Mouse (Mus musculus): ENCODE results near the gene Ngrn. TPM values are rescaled to one million over a fixed set of nuclear protein-coding genes. Genes with fewer than 3 reads are reported as not detected.

Gene Ngrn
- polyA plus RNA-seq, 1 experiment from 2014 or later = 67.8 TPM

GRCm38 (mm10) chr7:80273456-80273855 is 12.4 kb downstream of the Ngrn start:
- H3K9me3 ChIP-seq (ENCODE audit: control insufficient read depth, low read length) = peaks cover 15% of the 10 kb centered on the region
- no peak overlapping the region for H3K4me3 ChIP-seq (replicated peaks; ENCODE audit: low read length)
- H3K27me3 ChIP-seq (ENCODE audit: control insufficient read depth, insufficient read depth, low read length) = no peaks in the 10 kb centered on the region
- H3K4me2 ChIP-seq (replicated peaks) = no peak overlapping the region
- peaks cover 67% of the 10 kb centered on the region for H3K36me3 ChIP-seq (replicated peaks; ENCODE audit: control insufficient read depth, insufficient read depth)
- ATAC-seq (ENCODE audit: low FRiP score) = no peak
- WGBS = 92% methylated on average over 2 of the region's 2 CpGs
- no peak overlapping the region for H3K9ac ChIP-seq
- no peak for DNase-seq (ENCODE audit: low spot score)
- H3K4me1 ChIP-seq (replicated peaks; ENCODE audit: control insufficient read depth, insufficient read depth, low read length) = peaks cover 27% of the 10 kb centered on the region
- H3K27ac ChIP-seq = no peak overlapping the region

DNA sequence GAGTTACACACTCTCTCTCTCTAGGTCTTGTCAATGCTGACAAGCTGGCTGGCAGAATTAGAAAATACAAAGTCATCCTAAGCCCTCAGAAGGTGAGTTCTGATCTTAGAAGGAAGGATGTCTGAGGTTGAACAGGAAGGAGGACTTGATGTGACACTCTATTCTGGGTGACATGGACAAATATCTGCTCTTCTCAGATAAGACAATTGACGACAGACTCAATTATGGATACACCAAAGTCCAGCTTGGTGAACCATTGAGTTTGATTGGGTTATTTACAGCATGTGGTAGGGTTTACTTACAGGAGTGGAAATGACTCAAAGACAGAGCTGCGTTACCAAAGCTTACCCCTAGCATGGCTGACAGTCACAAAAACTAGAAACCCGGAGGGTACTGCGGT is 15.4 kb downstream of the Ngrn start:
- Histone ChIP-seq H3K4me3 (replicated peaks; ENCODE audit: low read length) (no peak overlapping the region), H3K27ac (no peak overlapping the region), H3K4me1 (replicated peaks; ENCODE audit: control insufficient read depth, insufficient read depth, low read length) (0 out of 2 replicates have a peak, but pooled peaks cover 6% of the 10 kb centered on the region), H3K36me3 (replicated peaks; ENCODE audit: control insufficient read depth, insufficient read depth) (peaks cover 90% of the 10 kb centered on the region), H3K9ac (no peak overlapping the region), H3K9me3 (ENCODE audit: control insufficient read depth, low read length) (peaks cover 15% of the 10 kb centered on the region), H3K27me3 (ENCODE audit: control insufficient read depth, insufficient read depth, low read length) (no peaks in the 10 kb centered on the region), H3K4me2 (replicated peaks) (no peak overlapping the region)
- WGBS = 96% methylated on average over 4 of the region's 4 CpGs
- ATAC-seq (ENCODE audit: low FRiP score) (no peak), DNase-seq (ENCODE audit: low spot score) (no peak)

GRCm38 (mm10) chr7:80280032-80280431 is 19.0 kb downstream of the Ngrn start:
- H3K4me3 ChIP-seq (replicated peaks; ENCODE audit: low read length) = no peak overlapping the region
- no peak overlapping the region for H3K27ac ChIP-seq
- WGBS = 90% methylated on average over 10 of the region's 10 CpGs
- no peak overlapping the region for H3K4me2 ChIP-seq (replicated peaks)
- no peak for DNase-seq (ENCODE audit: low spot score)
- H3K4me1 ChIP-seq (replicated peaks; ENCODE audit: control insufficient read depth, insufficient read depth, low read length) = no peaks in the 10 kb centered on the region
- ATAC-seq (ENCODE audit: low FRiP score) = no peak
- H3K9me3 ChIP-seq (ENCODE audit: control insufficient read depth, low read length) = peaks cover 3% of the 10 kb centered on the region
- no peaks in the 10 kb centered on the region for H3K27me3 ChIP-seq (ENCODE audit: control insufficient read depth, insufficient read depth, low read length)
- H3K36me3 ChIP-seq (replicated peaks; ENCODE audit: control insufficient read depth, insufficient read depth) = peaks cover 89% of the 10 kb centered on the region
- H3K9ac ChIP-seq = no peak overlapping the region

DNA sequence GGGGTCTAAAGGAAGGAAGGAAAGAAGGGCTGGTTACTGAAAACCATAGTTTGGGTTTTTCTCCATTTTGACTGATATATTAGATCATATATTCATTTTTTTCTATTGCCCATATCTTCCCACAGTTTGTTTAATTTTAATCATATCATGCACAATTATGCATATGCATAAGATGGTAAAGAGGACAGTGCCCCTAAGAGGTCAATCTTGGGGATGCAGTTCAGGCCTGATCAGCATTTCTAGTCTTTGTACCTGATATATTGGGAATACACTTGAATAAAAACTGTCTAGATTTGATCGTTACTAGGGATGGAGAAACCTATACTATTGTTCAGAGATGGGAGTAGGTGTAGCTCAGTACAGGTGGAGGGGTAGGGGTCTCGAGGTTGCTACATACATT is 20.0 kb downstream of the Ngrn start:
- Histone ChIP-seq H3K27ac (no peak overlapping the region), H3K27me3 (ENCODE audit: control insufficient read depth, insufficient read depth, low read length) (no peaks in the 10 kb centered on the region), H3K4me1 (replicated peaks; ENCODE audit: control insufficient read depth, insufficient read depth, low read length) (no peaks in the 10 kb centered on the region), H3K4me3 (replicated peaks; ENCODE audit: low read length) (no peak overlapping the region), H3K4me2 (replicated peaks) (no peak overlapping the region), H3K9ac (no peak overlapping the region), H3K9me3 (ENCODE audit: control insufficient read depth, low read length) (no peaks in the 10 kb centered on the region), H3K36me3 (replicated peaks; ENCODE audit: control insufficient read depth, insufficient read depth) (peaks cover 91% of the 10 kb centered on the region)
- 89% methylated on average over 2 of the region's 2 CpGs for WGBS
- DNase-seq (ENCODE audit: low spot score) = no peak
- ATAC-seq (ENCODE audit: low FRiP score) = no peak

GRCm38 (mm10) chr7:80281646-80282045 is 20.6 kb downstream of the Ngrn start:
- no peak for ATAC-seq (ENCODE audit: low FRiP score)
- H3K36me3 ChIP-seq (replicated peaks; ENCODE audit: control insufficient read depth, insufficient read depth) = peaks cover 91% of the 10 kb centered on the region
- WGBS = 85% methylated on average over 3 of the region's 3 CpGs
- H3K9me3 ChIP-seq (ENCODE audit: control insufficient read depth, low read length) = no peaks in the 10 kb centered on the region
- H3K4me1 ChIP-seq (replicated peaks; ENCODE audit: control insufficient read depth, insufficient read depth, low read length) = no peaks in the 10 kb centered on the region
- no peak overlapping the region for H3K4me2 ChIP-seq (replicated peaks)
- no peak overlapping the region for H3K4me3 ChIP-seq (replicated peaks; ENCODE audit: low read length)
- H3K9ac ChIP-seq = no peak overlapping the region
- no peak overlapping the region for H3K27ac ChIP-seq
- DNase-seq (ENCODE audit: low spot score) = no peak
- no peaks in the 10 kb centered on the region for H3K27me3 ChIP-seq (ENCODE audit: control insufficient read depth, insufficient read depth, low read length)

GRCm38 (mm10) chr7:80283226-80283918 is 22.4 kb downstream of the Ngrn start:
- WGBS = 96% methylated on average over 3 of the region's 3 CpGs
- no peak overlapping the region for H3K27ac ChIP-seq
- no peaks in the 10 kb centered on the region for H3K27me3 ChIP-seq (ENCODE audit: control insufficient read depth, insufficient read depth, low read length)
- no peak overlapping the region for H3K4me2 ChIP-seq (replicated peaks)
- no peak overlapping the region for H3K4me3 ChIP-seq (replicated peaks; ENCODE audit: low read length)
- no peaks in the 10 kb centered on the region for H3K4me1 ChIP-seq (replicated peaks; ENCODE audit: control insufficient read depth, insufficient read depth, low read length)
- DNase-seq (ENCODE audit: low spot score) = no peak
- no peak for ATAC-seq (ENCODE audit: low FRiP score)
- H3K36me3 ChIP-seq (replicated peaks; ENCODE audit: control insufficient read depth, insufficient read depth) = peaks cover 91% of the 10 kb centered on the region
- H3K9ac ChIP-seq = no peak overlapping the region
- H3K9me3 ChIP-seq (ENCODE audit: control insufficient read depth, low read length) = no peaks in the 10 kb centered on the region

GRCm38 (mm10) chr7:80284391-80284790 is 23.4 kb downstream of the Ngrn start:
- no peaks in the 10 kb centered on the region for H3K27me3 ChIP-seq (ENCODE audit: control insufficient read depth, insufficient read depth, low read length)
- no peak overlapping the region for H3K27ac ChIP-seq
- 95% methylated on average over 5 of the region's 5 CpGs for WGBS
- H3K36me3 ChIP-seq (replicated peaks; ENCODE audit: control insufficient read depth, insufficient read depth) = peaks cover 88% of the 10 kb centered on the region
- H3K4me2 ChIP-seq (replicated peaks) = no peak overlapping the region
- DNase-seq (ENCODE audit: low spot score) (no peak), ATAC-seq (ENCODE audit: low FRiP score) (no peak)
- no peaks in the 10 kb centered on the region for H3K4me1 ChIP-seq (replicated peaks; ENCODE audit: control insufficient read depth, insufficient read depth, low read length)
- no peaks in the 10 kb centered on the region for H3K9me3 ChIP-seq (ENCODE audit: control insufficient read depth, low read length)
- no peak overlapping the region for H3K9ac ChIP-seq
- no peak overlapping the region for H3K4me3 ChIP-seq (replicated peaks; ENCODE audit: low read length)

DNA sequence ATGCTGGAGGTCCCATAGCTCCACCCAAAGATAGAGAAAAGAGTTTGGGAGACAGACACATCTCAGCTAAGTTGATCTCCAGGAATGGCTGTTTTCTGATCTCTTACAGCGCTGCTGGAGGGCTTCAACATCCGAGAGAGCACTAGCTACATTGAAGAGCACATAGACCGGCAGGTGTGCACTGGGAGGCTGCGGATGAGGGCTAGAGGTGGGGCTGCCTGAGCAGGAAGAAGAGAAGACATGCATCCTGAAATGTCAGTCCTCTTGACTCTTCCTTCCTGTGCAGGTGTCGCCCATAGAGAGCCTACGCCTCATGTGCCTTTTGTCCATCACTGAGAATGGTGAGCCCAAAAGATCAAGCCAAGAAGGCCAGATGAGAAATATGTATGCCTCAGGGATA is 24.7 kb downstream of the Ngrn start:
- peaks cover 85% of the 10 kb centered on the region for H3K36me3 ChIP-seq (replicated peaks; ENCODE audit: control insufficient read depth, insufficient read depth)

GRCm38 (mm10) chr7:80287736-80288135 is 26.7 kb downstream of the Ngrn start:
- no peak for ATAC-seq (ENCODE audit: low FRiP score)
- no peak overlapping the region for H3K4me2 ChIP-seq (replicated peaks)
- 87% methylated on average over 10 of the region's 10 CpGs for WGBS

More for the DNA sequence above, 24.7 kb downstream of the Ngrn start:
- Histone ChIP-seq H3K4me1 (replicated peaks; ENCODE audit: control insufficient read depth, insufficient read depth, low read length) (no peaks in the 10 kb centered on the region), H3K9me3 (ENCODE audit: control insufficient read depth, low read length) (no peaks in the 10 kb centered on the region), H3K27ac (no peak overlapping the region), H3K27me3 (ENCODE audit: control insufficient read depth, insufficient read depth, low read length) (no peaks in the 10 kb centered on the region), H3K9ac (no peak overlapping the region), H3K4me3 (replicated peaks; ENCODE audit: low read length) (no peak overlapping the region), H3K4me2 (replicated peaks) (no peak overlapping the region)
- 93% methylated on average over 6 of the region's 6 CpGs for WGBS
- no peak for ATAC-seq (ENCODE audit: low FRiP score)
- DNase-seq (ENCODE audit: low spot score) = no peak

More at GRCm38 (mm10) chr7:80287736-80288135, 26.7 kb downstream of the Ngrn start:
- Histone ChIP-seq H3K27ac (no peak overlapping the region), H3K4me3 (replicated peaks; ENCODE audit: low read length) (no peak overlapping the region), H3K4me1 (replicated peaks; ENCODE audit: control insufficient read depth, insufficient read depth, low read length) (no peaks in the 10 kb centered on the region), H3K27me3 (ENCODE audit: control insufficient read depth, insufficient read depth, low read length) (no peaks in the 10 kb centered on the region), H3K36me3 (replicated peaks; ENCODE audit: control insufficient read depth, insufficient read depth) (peaks cover 90% of the 10 kb centered on the region), H3K9me3 (ENCODE audit: control insufficient read depth, low read length) (no peaks in the 10 kb centered on the region), H3K9ac (no peak overlapping the region)
- DNase-seq (ENCODE audit: low spot score) = no peak

Measured in hindbrain, embryonic 14.5 days (tissue).